Mouse (Mus musculus) midbrain, postnatal 0 days (tissue): ENCODE results near the gene 4921517D22Rik. TPM values are rescaled to one million over a fixed set of nuclear protein-coding genes. Genes with fewer than 3 reads are reported as not detected.
A peak's percentile ranks its signal among the peaks of the same experiment; 100 is the strongest.

Source experiments
- ATAC-seq: fragments of 200-750 bp; cut with Nextera tagmentation; 2 replicates; pipeline ENCODE4 v1.8.0; 2017; ENCODE audit warnings: moderate number of reproducible peaks, mild to moderate bottlenecking, moderate TSS enrichment, moderate library complexity; ENCODE audit not compliant: low FRiP score
- DNase-seq: peaks from one replicate; pipeline ENCODE4 v3.0.0-alpha.2; 2015; ENCODE audit warnings: low spot score
- H3K27ac ChIP-seq: fragments of 300-500 bp; sonication (generic); 2 replicates; pipeline ENCODE4 v1.5.1; 2014; ENCODE audit warnings: low read depth, mild to moderate bottlenecking, low read length, mixed read lengths
- H3K27me3 ChIP-seq: fragments of 300-500 bp; sonication (generic); 2 replicates; pipeline ENCODE4 v1.6.1; 2014; ENCODE audit warnings: low read length, control low read depth, mixed read lengths; ENCODE audit not compliant: insufficient read depth
- H3K36me3 ChIP-seq: fragments of 300-500 bp; sonication (generic); 2 replicates; pipeline ENCODE4 v1.6.1; 2014; ENCODE audit warnings: low read length, control low read depth, mixed read lengths; ENCODE audit not compliant: insufficient read depth
- H3K4me1 ChIP-seq: fragments of 300-500 bp; sonication (generic); 2 replicates; pipeline ENCODE4 v1.6.1; 2014; ENCODE audit warnings: mild to moderate bottlenecking, control low read depth, antibody characterized with exemption, low read length, mixed read lengths; ENCODE audit not compliant: insufficient read depth
- H3K4me2 ChIP-seq: fragments of 300-500 bp; sonication (generic); 2 replicates; pipeline ENCODE4 v1.6.1; 2014; ENCODE audit warnings: low read depth, mild to moderate bottlenecking, low read length, mixed read lengths; ENCODE audit not compliant: poor library complexity, severe bottlenecking
- H3K4me3 ChIP-seq: fragments of 300-500 bp; sonication (generic); 2 replicates; pipeline ENCODE4 v1.5.1; 2014; ENCODE audit warnings: low read depth, mild to moderate bottlenecking, low read length, moderate library complexity
- H3K9ac ChIP-seq: fragments of 300-500 bp; sonication (generic); replicated peaks from 2 replicates; pipeline ENCODE4 v1.6.1; 2014; ENCODE audit warnings: mild to moderate bottlenecking, low read length, moderate library complexity, mixed read lengths; ENCODE audit not compliant: poor library complexity, severe bottlenecking
- H3K9me3 ChIP-seq: fragments of 300-500 bp; sonication (generic); 2 replicates; pipeline ENCODE4 v1.6.1; 2016; ENCODE audit warnings: low read length, control low read depth
- CTCF ChIP-seq: IDR thresholded peaks from 2 replicates; pipeline ENCODE4 v1.5.1; 2016; ENCODE audit warnings: antibody characterized with exemption, mild to moderate bottlenecking
- WGBS: fragments of 180-500 bp; shearing (Covaris S2); extraction: QIAGEN DNeasy Blood & Tissue Kit; methylation state at CpG from one replicate; pipeline ENCODE4 v1.1.7; 2014; 5-methylcytosine and 5-hydroxymethylcytosine counted together
- polyA plus RNA-seq: library from polyadenylated mRNA; unstranded; fragments of >200 nt; fragmentation: Nextera tagmentation; extraction: Ambion mirVana; gene quantifications from 2 replicates; pipeline ENCODE4 v1.2.1, GENCODE M21; 2015
- total RNA-seq: library from RNA; depleted of rRNA; stranded (reverse); fragments of >200 nt; gene quantifications from 2 replicates; pipeline ENCODE4 v1.2.3, GENCODE M21; 2014

The 4921517D22Rik gene
- total and polyA plus RNA-seq, 2 experiments from 2014 or later: not detected

- WGBS: under 1% methylated on average over 45 of the region's 61 CpGs
- Histone ChIP-seq H3K9ac (peak within 1 kb of the TSS; percentile 71), H3K27ac (peak within 1 kb of the TSS; percentile 62), H3K4me1 (no peaks in the 10 kb centered on the region), H3K4me3 (peak within 1 kb of the TSS; percentile 82), H3K9me3 (no peaks in the 10 kb centered on the region), H3K4me2 (peak within 1 kb of the TSS; percentile 73), H3K27me3 (no peaks in the 10 kb centered on the region), H3K36me3 (no peaks in the 10 kb centered on the region)
- peak; percentile 72 for ATAC-seq
- DNase-seq: peak; percentile 49
- TF ChIP-seq CTCF: no peak
These were observed 18.5 kb downstream of the 4921517D22Rik start, which contains the start of gene Golm1 for GRCm38 (mm10) chr13:59675151-59676011. Gene Golm1 (minus strand): TSS chr13:59675811.

DNA sequence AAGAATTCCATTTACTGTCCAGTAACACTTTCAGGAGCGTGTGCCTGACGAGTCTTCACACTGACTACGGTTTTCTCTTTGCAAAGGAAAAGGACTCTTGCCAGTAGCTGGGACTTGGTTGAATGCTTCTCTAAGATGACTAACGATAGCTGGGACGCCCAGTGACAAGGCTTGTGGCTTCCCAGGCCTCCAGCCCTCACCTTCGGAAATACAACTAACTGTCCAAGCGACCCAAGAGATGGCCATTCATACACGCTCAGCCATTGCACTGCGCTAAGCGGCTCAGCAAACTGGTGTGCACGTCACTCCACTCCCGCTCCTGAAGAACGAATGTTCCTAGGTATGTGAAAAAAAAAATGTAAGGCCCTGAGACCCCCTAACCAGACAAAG, 19.2 kb downstream of the 4921517D22Rik start:
- Histone ChIP-seq H3K27ac (0 out of 2 replicates have a peak overlapping the region, but pooled peaks have one; percentile 62), H3K9me3 (no peaks in the 10 kb centered on the region), H3K4me1 (no peaks in the 10 kb centered on the region), H3K36me3 (no peaks in the 10 kb centered on the region), H3K4me3 (peak overlapping the region; percentile 82), H3K9ac (peak overlapping the region; percentile 71), H3K4me2 (peak overlapping the region; percentile 73), H3K27me3 (no peaks in the 10 kb centered on the region)
- no peak for TF ChIP-seq CTCF
- ATAC-seq (no peak), DNase-seq (no peak)
- WGBS: under 1% methylated on average over 13 of the region's 13 CpGs

DNA sequence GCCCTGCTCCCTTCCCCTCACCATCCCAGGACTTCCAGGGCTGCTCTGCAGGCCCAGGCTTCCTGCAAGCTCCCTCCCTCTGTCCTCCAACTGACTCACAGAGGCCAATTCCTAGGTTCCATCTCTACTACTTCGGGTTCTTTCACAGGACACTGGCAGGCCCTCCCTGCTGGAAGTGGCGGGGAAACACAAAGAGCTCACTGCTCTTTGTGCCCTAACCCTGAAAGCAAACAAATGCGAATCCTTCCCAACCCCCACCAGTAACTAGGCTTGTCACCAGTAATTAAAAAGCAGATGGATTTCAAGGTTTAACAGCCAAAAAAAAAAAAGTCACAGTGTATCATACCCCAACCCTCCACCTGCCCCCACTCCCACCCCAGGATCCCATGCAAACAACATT, 19.7 kb downstream of the 4921517D22Rik start:
- H3K36me3 ChIP-seq: no peaks in the 10 kb centered on the region
- ATAC-seq (no peak), DNase-seq (no peak)
- H3K9me3 ChIP-seq: no peaks in the 10 kb centered on the region
- no peak overlapping the region; the same call in 1 of the 2 replicates for H3K4me3 ChIP-seq
- H3K27me3 ChIP-seq: no peaks in the 10 kb centered on the region
- no peak overlapping the region for H3K9ac ChIP-seq
- WGBS: 13% methylated on average over 3 of the region's 3 CpGs
- H3K4me2 ChIP-seq: peak overlapping the region; percentile 73
- no peak overlapping the region for H3K27ac ChIP-seq
- TF ChIP-seq CTCF: no peak
- H3K4me1 ChIP-seq: no peaks in the 10 kb centered on the region

- no peak overlapping the region for H3K27ac ChIP-seq
These were observed 20.3 kb downstream of the 4921517D22Rik start for GRCm38 (mm10) chr13:59673597-59673996.

DNA sequence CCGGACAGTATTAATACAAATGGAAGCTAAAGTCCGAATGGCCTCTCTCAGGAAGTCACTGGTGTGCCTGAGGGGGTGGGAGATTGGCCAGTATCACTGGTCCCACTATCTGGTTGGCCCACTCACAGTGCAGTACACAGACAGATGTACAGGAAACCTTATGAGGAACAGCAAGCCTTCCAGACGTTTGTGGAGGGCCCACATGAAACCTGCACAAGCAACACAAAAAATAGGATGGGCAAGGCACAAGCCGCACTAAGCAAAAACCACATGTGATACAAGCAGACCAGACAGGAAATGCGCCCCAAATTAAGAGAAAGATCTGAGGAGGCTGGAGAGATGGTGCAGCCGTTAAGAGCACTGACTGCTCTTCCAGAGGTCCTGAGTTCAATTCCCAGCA, 21.7 kb downstream of the 4921517D22Rik start:
- Histone ChIP-seq H3K4me1 (no peaks in the 10 kb centered on the region), H3K9me3 (no peaks in the 10 kb centered on the region), H3K4me2 (no peak overlapping the region), H3K27ac (no peak overlapping the region), H3K9ac (no peak overlapping the region), H3K36me3 (no peaks in the 10 kb centered on the region), H3K27me3 (no peaks in the 10 kb centered on the region), H3K4me3 (no peak overlapping the region)
- 69% methylated on average over 6 of the region's 6 CpGs for WGBS
- no peak for TF ChIP-seq CTCF
- DNase-seq (no peak), ATAC-seq (no peak)

More at GRCm38 (mm10) chr13:59673597-59673996, 20.3 kb downstream of the 4921517D22Rik start:
- Histone ChIP-seq H3K4me1 (no peaks in the 10 kb centered on the region), H3K4me3 (no peak overlapping the region), H3K9me3 (no peaks in the 10 kb centered on the region), H3K36me3 (no peaks in the 10 kb centered on the region), H3K4me2 (peak overlapping the region; percentile 28; the same call in 1 of the 2 replicates), H3K9ac (no peak overlapping the region), H3K27me3 (no peaks in the 10 kb centered on the region)
- no peak for TF ChIP-seq CTCF
- 27% methylated on average over 7 of the region's 7 CpGs for WGBS
- DNase-seq: no peak
- ATAC-seq: no peak

DNA sequence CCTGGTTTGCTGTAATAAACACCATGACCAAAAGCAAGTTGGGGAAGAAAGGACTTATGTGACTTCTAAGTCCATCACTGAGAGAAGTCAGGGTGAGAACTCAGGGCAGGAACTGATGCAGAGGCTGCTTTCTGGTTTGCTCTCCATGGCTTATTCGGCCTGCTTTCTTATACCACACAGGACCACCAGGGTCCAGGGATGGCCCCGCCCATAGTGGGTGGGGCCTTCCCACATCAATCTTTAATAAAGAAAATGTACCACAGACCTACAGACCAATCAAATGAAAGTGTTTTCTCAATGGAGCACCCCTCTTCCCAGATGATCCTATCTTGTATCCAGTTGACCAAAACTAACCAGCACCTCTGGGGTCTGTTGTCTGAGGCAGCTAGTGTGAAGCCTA, 22.4 kb downstream of the 4921517D22Rik start:
- ATAC-seq: no peak
- WGBS: 50% methylated on average over 2 of the region's 2 CpGs
- TF ChIP-seq CTCF: no peak

More for the DNA sequence above, 22.4 kb downstream of the 4921517D22Rik start:
- Histone ChIP-seq H3K27ac (no peak overlapping the region), H3K9me3 (no peaks in the 10 kb centered on the region), H3K27me3 (no peaks in the 10 kb centered on the region), H3K4me1 (no peaks in the 10 kb centered on the region), H3K4me2 (no peak overlapping the region), H3K9ac (no peak overlapping the region), H3K4me3 (no peak overlapping the region), H3K36me3 (no peaks in the 10 kb centered on the region)
- no peak for DNase-seq
